Mouse (Mus musculus) NIH3T3 (cell line): ENCODE data around the gene Srpk2.
"Not testable (repeated sequence)": the region's sequence is repeated elsewhere in the genome, so short reads cannot be mapped to it uniquely, and the experiment has no call there.

Experiments
- DNase-seq: peaks from one replicate; pipeline ENCODE4 v3.0.0-alpha.2; 2012; ENCODE audit warnings: low read depth

The Srpk2 gene

GRCm38 (mm10) chr5:23674829-23675498 is 9.5 kb downstream of the Srpk2 start:
- peak; percentile 84 for DNase-seq

- peak; percentile 73 for DNase-seq
These were observed 12.3 kb downstream of the Srpk2 start for GRCm38 (mm10) chr5:23672136-23672535.

DNA sequence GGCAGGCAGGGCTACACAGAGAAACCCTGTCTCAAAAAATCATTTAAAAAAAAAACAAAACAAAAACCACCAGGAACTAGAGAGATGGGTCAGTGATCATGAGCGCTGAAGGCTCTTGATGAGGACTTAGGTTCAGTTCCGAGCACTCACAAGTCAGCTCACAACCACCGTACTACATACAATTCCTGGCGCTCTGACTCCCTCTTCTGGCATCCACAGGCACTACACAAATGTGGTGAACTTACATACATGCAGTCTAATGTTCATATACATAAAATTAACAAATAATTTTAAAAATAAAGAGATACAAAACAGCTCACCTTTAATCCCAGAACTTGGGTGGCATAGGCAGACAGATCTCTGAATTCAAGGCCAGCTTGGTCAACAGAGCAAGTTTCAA is 13.5 kb downstream of the Srpk2 start:
- DNase-seq = no peak

- no peak for DNase-seq
These were observed 18.5 kb downstream of the Srpk2 start for GRCm38 (mm10) chr5:23665906-23666305.

- DNase-seq = peak; percentile 84
These were observed 23.2 kb downstream of the Srpk2 start for GRCm38 (mm10) chr5:23661191-23661590.

GRCm38 (mm10) chr5:23658017-23658416 is 26.4 kb downstream of the Srpk2 start:
- no peak for DNase-seq

DNA sequence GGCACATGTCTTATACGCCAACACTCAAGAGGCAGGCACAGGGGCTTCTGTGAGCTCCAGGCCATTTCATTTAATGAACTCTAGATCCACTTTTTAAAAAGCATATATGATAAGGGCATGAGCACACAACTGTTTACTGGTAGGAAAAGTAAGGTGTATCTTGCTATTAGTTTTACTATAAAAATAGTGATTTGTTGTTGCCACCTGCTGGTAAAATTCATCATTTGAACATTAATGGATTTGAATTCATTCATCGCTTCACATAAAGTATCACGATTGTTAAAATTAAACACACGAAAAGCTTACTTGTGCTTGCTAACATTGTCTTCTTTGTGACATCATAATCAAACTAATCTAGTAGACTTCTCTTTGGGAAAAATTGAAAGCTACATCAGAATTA is 27.8 kb downstream of the Srpk2 start:
- peak; percentile 53 for DNase-seq

GRCm38 (mm10) chr5:23655030-23655429 is 29.4 kb downstream of the Srpk2 start:
- peak; percentile 20 for DNase-seq

GRCm38 (mm10) chr5:23652326-23652725 is 32.1 kb downstream of the Srpk2 start:
- no peak for DNase-seq

DNA sequence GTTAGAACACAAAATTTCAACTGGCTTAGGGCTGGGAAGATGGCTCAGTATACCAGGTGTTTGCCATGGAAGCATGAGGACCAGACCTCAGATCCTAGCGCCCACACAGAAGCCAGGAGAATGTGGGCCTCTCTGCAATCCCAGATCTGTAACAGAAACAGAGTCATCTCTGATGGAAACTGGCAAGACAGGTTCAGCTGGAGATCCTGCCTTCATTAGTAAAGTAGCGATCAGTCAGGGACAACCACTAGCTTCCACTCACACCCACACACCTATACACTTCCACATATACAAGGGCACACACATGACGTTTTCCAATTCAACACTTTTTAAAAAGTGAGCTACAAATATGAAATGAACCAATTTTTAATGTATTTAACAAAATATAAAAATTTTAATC is 32.6 kb downstream of the Srpk2 start:
- DNase-seq = no peak

DNA sequence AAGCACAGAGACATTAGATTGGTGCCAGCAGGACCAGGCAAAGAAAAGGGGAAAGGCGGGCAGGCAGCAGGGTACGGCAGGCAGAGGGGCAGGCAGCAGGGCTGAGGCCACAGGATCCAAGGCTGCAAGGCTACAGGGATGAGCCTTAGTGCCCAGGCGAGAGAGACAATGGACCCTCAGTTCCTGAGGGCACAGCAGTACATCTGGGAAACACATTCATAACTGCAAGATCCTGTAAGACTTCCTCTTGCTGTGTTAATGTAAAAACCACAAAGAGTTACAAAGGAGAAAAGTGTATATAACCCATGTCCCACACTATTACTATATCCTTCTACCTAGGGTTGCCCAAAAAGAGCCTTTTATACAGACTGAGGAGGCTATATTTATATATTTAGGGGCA is 33.9 kb downstream of the Srpk2 start:
- DNase-seq = no peak

DNA sequence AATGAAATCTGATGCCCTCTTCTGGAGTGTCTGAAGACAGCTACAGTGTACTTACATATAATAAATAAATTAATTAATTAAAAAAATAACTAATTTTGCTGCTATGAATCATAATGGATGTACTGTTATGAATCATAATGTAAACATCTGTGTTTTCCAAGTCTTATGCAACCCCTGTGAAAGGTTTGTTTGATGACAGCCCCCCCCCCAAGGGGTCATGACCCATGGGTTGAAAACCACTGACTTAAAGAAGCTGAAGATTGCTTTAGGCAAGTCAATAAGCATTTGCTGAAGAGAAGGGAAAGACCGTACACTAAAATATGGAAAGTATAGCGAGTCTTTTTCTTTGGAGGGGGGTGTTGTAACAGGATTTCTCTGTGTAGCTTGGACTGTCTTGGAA is 35.2 kb downstream of the Srpk2 start:
- peak; percentile 56 for DNase-seq

- no peak for DNase-seq
These were observed 38.7 kb downstream of the Srpk2 start for GRCm38 (mm10) chr5:23645671-23646070.

- not testable (repeated sequence) for DNase-seq
These were observed 45.2 kb downstream of the Srpk2 start for GRCm38 (mm10) chr5:23639193-23639592.

DNA sequence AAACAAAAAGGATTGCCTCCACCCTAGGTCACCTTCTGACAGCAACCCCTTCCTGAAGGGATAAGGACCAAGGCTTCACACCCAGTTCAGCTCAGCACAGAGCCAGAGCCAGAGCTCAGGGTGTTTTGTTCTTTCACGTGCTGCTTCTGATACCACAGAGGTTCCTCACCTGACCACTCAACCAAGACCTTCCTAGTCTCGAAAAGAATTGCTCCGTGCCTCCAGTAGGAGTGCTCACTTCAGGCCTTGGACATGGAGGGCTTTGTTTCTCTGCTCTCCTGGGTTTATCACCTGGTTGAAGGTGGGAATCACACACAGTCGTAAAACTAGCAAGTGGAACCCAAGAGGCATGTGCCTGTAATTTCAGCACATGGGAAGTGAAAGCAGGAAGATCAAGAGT is 46.4 kb downstream of the Srpk2 start:
- no peak for DNase-seq

DNA sequence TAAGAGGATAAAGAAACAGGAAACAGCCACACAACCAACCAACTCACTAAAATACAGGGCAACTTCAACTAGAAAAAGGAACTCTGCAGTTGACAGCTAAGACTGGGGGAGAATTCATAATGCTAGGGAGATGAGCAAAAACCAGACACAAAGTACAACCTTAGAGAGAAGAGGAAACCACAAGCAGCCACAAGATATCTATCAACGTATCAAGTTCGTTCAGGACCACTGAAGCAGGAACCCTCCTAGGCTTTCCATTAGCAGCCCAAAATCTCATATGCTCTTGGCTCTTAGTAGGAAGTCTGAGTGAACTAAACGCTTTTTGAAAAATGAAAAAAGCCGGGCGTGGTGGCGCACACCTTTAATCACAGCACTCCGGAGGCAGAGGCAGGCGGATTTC is 47.1 kb downstream of the Srpk2 start:
- DNase-seq = no peak

DNA sequence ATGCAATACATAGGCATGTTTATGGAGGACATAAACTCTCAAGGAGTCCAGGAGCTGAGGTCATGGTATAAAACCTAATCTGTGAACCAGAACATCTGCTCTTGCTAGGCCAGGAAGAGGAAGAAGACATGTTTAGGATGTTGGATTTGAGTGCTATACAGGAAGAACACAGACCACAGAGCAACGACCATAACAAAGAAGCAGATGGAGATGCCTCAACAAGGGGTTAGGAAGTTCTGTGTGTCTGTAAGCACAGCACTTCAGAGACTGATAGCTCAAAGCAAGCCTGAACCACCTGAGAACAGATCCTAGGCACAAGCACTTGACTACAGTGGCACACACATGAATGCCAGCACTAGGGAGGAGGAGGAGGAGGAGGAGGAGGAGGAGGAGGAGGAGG is 52.9 kb downstream of the Srpk2 start:
- no peak for DNase-seq

- peak; percentile 87 for DNase-seq
These were observed 57.2 kb downstream of the Srpk2 start for GRCm38 (mm10) chr5:23627221-23627620.

DNA sequence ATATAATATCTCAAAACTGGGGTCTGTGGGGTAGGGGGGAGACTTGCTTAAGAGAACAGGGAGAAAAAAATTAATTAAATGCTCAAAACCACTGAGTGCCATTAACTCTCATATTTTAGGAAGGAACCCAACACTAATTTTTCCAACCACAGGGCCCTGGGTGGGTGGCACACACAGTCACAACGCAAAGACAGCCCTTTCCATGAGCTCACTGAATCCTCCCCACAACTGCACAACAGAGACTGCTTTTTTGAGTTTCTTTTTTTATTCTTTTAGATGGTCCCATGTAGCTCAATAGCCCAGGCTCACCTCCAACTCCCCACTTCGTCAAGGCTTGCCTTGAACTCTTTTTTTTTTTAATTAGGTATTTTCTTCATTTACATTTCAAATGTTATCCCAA is 58.2 kb downstream of the Srpk2 start:
- DNase-seq = no peak

- no peak for DNase-seq
These were observed 63.8 kb downstream of the Srpk2 start for GRCm38 (mm10) chr5:23620621-23621020.

GRCm38 (mm10) chr5:23618656-23619055 is 65.8 kb downstream of the Srpk2 start:
- DNase-seq = no peak

- no peak for DNase-seq
These were observed 67.4 kb downstream of the Srpk2 start for GRCm38 (mm10) chr5:23617104-23617415.

GRCm38 (mm10) chr5:23616270-23617103 is 67.9 kb downstream of the Srpk2 start:
- peak; percentile 81 for DNase-seq
